Mouse (Mus musculus): ENCODE measurements around the gene Specc1.

DNA sequence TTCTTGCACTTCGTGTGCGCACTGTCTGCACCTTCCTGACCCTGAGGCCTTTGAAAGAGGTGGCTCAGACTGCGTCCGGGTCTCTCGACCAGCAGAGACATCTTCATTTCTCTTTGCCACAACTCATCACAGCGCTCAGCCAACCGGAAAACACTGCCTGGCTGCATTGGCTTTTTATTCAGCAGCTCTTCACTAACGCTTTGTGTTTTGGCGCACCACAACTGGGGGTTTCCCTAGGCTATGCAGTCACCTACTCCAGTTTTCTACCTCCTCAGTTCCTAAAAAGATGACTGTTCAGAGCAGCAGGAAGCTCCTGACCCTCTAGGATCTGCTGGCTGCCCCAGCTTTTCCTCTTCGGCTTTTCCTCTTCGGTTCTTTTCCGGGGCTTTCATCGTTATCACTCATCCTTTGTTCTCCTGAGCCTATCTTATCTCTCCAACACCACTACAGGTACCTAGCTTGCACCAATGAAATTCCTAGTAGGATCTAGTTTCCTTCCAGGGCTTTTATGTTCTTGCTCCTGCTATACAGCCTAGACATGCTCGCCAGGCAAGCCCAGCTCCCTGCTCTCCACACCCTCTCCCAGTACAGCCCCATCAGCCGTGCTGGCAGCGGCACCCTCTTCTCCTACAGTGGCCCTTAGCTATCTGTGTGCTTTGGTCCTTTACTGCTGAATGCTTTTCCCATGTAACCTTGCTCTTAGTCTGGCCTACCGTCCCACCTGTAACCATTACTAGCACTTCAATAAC is 310.1 kb downstream of the Specc1 start:
- TF ChIP-seq POLR2A (IDR thresholded peaks at IDR 0.05; ENCODE audit: control insufficient read depth, extremely low read depth, insufficient read depth, low read length, poor library complexity) (no peak), CTCF (IDR thresholded peaks at IDR 0.05; ENCODE audit: borderline replicate concordance, control insufficient read depth, extremely low read depth, insufficient read depth, low read length, poor library complexity) (no peak)
